Mouse (Mus musculus) mesoderm, embryonic 11.5 days (tissue): ENCODE results near the gene Gm8677.
"Not testable (repeated sequence)": the region's sequence is repeated elsewhere in the genome, so short reads cannot be mapped to it uniquely, and the experiment has no call there.

ENCODE experiments used
- DNase-seq: peaks from one replicate; pipeline ENCODE4 v3.0.0-alpha.2; 2012; ENCODE audit warnings: low read depth, low spot score

Gene Gm8677

GRCm38 (mm10) chr7:22534787-22535186, at the start of gene Gm8677:
TSS of gene Gm8677 (minus strand) at chr7:22534887.
- not testable (repeated sequence) for DNase-seq

DNA sequence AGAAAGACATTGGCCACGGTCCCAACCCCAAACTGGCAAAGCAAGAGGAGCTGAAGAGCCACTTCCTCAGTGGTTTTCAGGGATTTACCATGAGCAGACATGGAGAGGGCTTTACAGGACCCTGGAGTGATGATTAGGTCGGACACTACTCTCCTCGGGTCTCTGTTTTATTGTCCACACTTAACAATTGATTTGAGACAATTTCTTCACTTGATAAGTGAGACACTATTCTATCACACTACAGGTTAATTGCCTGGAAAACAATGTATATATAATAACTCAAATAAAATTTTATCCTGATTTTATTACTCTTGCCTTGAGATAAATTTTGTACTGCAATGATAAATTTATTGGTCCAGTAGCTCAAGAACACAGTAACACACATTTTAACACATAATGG, 30.6 kb upstream of the Gm8677 start, which contains the start of gene Gm4201:
TSS of gene Gm4201 (minus strand) at position 101 of the 400 bp plus-strand sequence.
- DNase-seq = not testable (repeated sequence)

DNA sequence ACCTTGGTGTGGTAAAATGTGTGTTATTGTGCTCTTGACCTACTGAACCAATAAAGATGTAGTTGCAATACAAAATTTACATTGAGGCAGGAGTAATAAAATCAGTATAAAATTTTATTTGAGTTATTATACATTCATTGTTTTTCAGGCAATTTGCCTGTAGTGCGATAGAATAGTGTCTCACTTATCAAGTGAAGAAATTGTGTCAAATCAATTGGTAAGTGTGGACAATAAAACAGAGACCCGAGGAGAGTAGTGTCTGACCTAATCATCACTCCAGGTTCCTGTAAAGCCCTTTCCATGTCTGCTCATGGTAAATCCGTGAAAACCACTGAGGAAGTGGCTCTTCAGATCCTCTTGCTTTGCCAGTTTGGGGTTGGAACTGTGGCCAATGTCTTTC, 12.0 kb downstream of the Gm8677 start, which contains the start of gene Vmn1r152:
TSS of gene Vmn1r152 (plus strand) at position 301 of the 400 bp plus-strand sequence.
- not testable (repeated sequence) for DNase-seq

DNA sequence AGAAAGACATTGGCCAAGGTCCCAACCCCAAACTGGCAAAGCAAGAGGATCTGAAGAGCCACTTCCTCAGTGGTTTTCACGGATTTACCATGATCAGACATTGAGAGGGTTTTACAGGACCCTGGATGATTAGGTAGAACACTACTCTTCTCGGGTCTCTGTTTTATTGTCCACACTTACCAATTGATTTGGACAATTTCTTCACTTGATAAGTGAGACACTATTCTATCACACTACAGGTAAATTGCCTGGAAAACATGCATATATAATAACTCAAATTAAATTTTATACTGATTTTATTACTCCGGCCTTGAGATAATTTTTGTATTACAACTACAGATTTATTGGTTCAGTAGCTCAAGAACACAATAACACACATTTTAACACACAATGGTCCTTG, 35.1 kb downstream of the Gm8677 start, which contains the start of gene Vmn1r151:
TSS of gene Vmn1r151 (minus strand) at position 101 of the 400 bp plus-strand sequence.
- DNase-seq = not testable (repeated sequence)
